Mouse (Mus musculus) CH12.LX (cell line): ENCODE measurements around the gene Fam162a. TPM values are rescaled to one million over a fixed set of nuclear protein-coding genes. Genes with fewer than 3 reads are reported as not detected.

Source experiments
- DNase-seq: peaks from one replicate; pipeline ENCODE4 v3.0.0-alpha.2; 2013; ENCODE audit errors: extremely low read depth
- H3K27ac ChIP-seq: 2 replicates; pipeline ENCODE4 v1.5.1; 2012; ENCODE audit warnings: low read depth, mild to moderate bottlenecking, control low read depth, moderate library complexity; ENCODE audit not compliant: insufficient read depth
- H3K27me3 ChIP-seq: replicated peaks from 2 replicates; pipeline ENCODE3; 2012; ENCODE audit warnings: inconsistent platforms
- H3K36me3 ChIP-seq, 2 experiments: replicated peaks in 1 of 2; 2 replicates each; pipeline versions ENCODE3 to v1.6.1; 2012; ENCODE audit warnings: inconsistent platforms in 1 of 2, low read length in 1 of 2, mild to moderate bottlenecking in 1 of 2, mixed read lengths in 1 of 2, moderate library complexity in 1 of 2; ENCODE audit not compliant: control insufficient read depth in 1 of 2, insufficient read depth in 1 of 2
- H3K4me1 ChIP-seq, 2 experiments: 2 replicates each; pipeline ENCODE4 v1.6.1; 2012; ENCODE audit warnings: inconsistent platforms in 1 of 2, moderate library complexity in 1 of 2; ENCODE audit not compliant: insufficient read depth in 2 of 2, control insufficient read depth in 1 of 2
- H3K4me2 ChIP-seq: 2 replicates; pipeline ENCODE4 v1.6.1; 2012; ENCODE audit warnings: low read depth, mild to moderate bottlenecking, control low read depth; ENCODE audit not compliant: poor library complexity, insufficient read depth, severe bottlenecking
- H3K4me3 ChIP-seq, 3 experiments: fragments of 150-350 bp in 1 of 3; sonication (generic) in 1 of 3; replicated peaks in 1 of 3; 2 replicates each; pipeline versions ENCODE3 to v1.5.1; 2011 to 2012; ENCODE audit warnings: low read depth in 2 of 3, low read length in 2 of 3, mild to moderate bottlenecking in 2 of 3, moderate library complexity in 2 of 3, control low read depth in 1 of 3, improper control_type of control experiment in 1 of 3, inconsistent platforms in 1 of 3, mixed read lengths in 1 of 3; ENCODE audit not compliant: poor library complexity in 1 of 3
- H3K79me2 ChIP-seq: replicated peaks from 2 replicates; pipeline ENCODE4 v1.6.1; 2012; ENCODE audit warnings: mild to moderate bottlenecking, moderate library complexity; ENCODE audit not compliant: control insufficient read depth, poor library complexity, insufficient read depth, severe bottlenecking; ENCODE audit errors: extremely low read depth
- H3K9ac ChIP-seq: 2 replicates; pipeline ENCODE4 v1.6.1; 2012; ENCODE audit warnings: low read depth, mild to moderate bottlenecking, control low read depth, moderate library complexity; ENCODE audit not compliant: insufficient read depth
- H3K9me3 ChIP-seq: replicated peaks from 2 replicates; pipeline ENCODE3; 2012; ENCODE audit warnings: low read length, inconsistent platforms, mixed read lengths
- BHLHE40 ChIP-seq: IDR thresholded peaks from 2 replicates; pipeline ENCODE4 v1.6.1; 2011; ENCODE audit warnings: mild to moderate bottlenecking, low read depth, low read length, improper control_type of control experiment
- CHD1 ChIP-seq: IDR thresholded peaks from 2 replicates; pipeline ENCODE4 v1.6.1; 2012; ENCODE audit warnings: low read depth, low read length, improper control_type of control experiment, inconsistent platforms
- CHD2 ChIP-seq: IDR thresholded peaks from 2 replicates; pipeline ENCODE4 v1.6.1; 2011; ENCODE audit warnings: low read length, improper control_type of control experiment
- CTCF ChIP-seq, 2 experiments: IDR thresholded peaks in 1 of 2; conservative IDR thresholded peaks in 1 of 2; 2 replicates each; pipeline ENCODE4 v1.5.1; 2011 to 2012; ENCODE audit warnings: low read depth in 2 of 2, low read length in 2 of 2, improper control_type of control experiment in 1 of 2, inconsistent platforms in 1 of 2, mild to moderate bottlenecking in 1 of 2, moderate library complexity in 1 of 2
- E2F4 ChIP-seq: IDR thresholded peaks from 2 replicates; pipeline ENCODE4 v1.6.1; 2011; ENCODE audit warnings: low read depth, low read length, improper control_type of control experiment; ENCODE audit not compliant: insufficient replicate concordance
- ELF1 ChIP-seq: IDR thresholded peaks from 2 replicates; pipeline ENCODE4 v1.6.1; 2014; ENCODE audit warnings: low read depth, mild to moderate bottlenecking, inconsistent platforms, low read length, improper control_type of control experiment
- EP300 ChIP-seq: IDR thresholded peaks from 2 replicates; pipeline ENCODE4 v1.6.1; 2011; ENCODE audit warnings: low read length, improper control_type of control experiment
- ETS1 ChIP-seq: conservative IDR thresholded peaks from 2 replicates; pipeline ENCODE4 v1.6.1; 2012; ENCODE audit warnings: low read depth, mild to moderate bottlenecking, inconsistent platforms, low read length, improper control_type of control experiment, moderate library complexity
- GABPA ChIP-seq: IDR thresholded peaks from 2 replicates; pipeline ENCODE4 v1.6.1; 2012; ENCODE audit warnings: low read depth, low read length, improper control_type of control experiment, inconsistent platforms; ENCODE audit not compliant: insufficient replicate concordance
- HCFC1 ChIP-seq: IDR thresholded peaks from 2 replicates; pipeline ENCODE4 v1.6.1; 2012; ENCODE audit warnings: low read depth, mild to moderate bottlenecking, inconsistent platforms, low read length, improper control_type of control experiment
- IRF4 ChIP-seq: IDR thresholded peaks from 2 replicates; pipeline ENCODE4 v1.6.1; 2014; ENCODE audit warnings: low read depth, mild to moderate bottlenecking, inconsistent platforms, low read length, improper control_type of control experiment
- JUN ChIP-seq: IDR thresholded peaks from 2 replicates; pipeline ENCODE4 v1.6.1; 2011; ENCODE audit warnings: low read depth, mild to moderate bottlenecking, low read length, improper control_type of control experiment, moderate library complexity; ENCODE audit not compliant: insufficient read depth
- JUND ChIP-seq: conservative IDR thresholded peaks from 2 replicates; pipeline ENCODE4 v1.6.1; 2011; ENCODE audit warnings: low read depth, low read length, improper control_type of control experiment
- KAT2A ChIP-seq: IDR thresholded peaks from 2 replicates; pipeline ENCODE4 v1.6.1; 2012; ENCODE audit warnings: low read length, improper control_type of control experiment, inconsistent platforms; ENCODE audit not compliant: insufficient replicate concordance
- MAFK ChIP-seq: IDR thresholded peaks from 2 replicates; pipeline ENCODE4 v1.6.1; 2011; ENCODE audit warnings: low read length, improper control_type of control experiment; ENCODE audit not compliant: insufficient replicate concordance
- MAX ChIP-seq: IDR thresholded peaks from 2 replicates; pipeline ENCODE4 v1.6.1; 2011; ENCODE audit warnings: low read length, improper control_type of control experiment
- MAZ ChIP-seq: IDR thresholded peaks from 2 replicates; pipeline ENCODE4 v1.6.1; 2012; ENCODE audit warnings: low read depth, mild to moderate bottlenecking, inconsistent platforms, low read length, improper control_type of control experiment, moderate library complexity
- MEF2A ChIP-seq: IDR thresholded peaks from 2 replicates; pipeline ENCODE4 v1.6.1; 2014; ENCODE audit warnings: low read depth, mild to moderate bottlenecking, inconsistent platforms, low read length, improper control_type of control experiment, borderline replicate concordance
- MXI1 ChIP-seq: IDR thresholded peaks from 2 replicates; pipeline ENCODE4 v1.6.1; 2011; ENCODE audit warnings: mild to moderate bottlenecking, low read depth, low read length, improper control_type of control experiment
- MYC ChIP-seq: IDR thresholded peaks from 2 replicates; pipeline ENCODE4 v1.6.1; 2011; ENCODE audit warnings: low read depth, mild to moderate bottlenecking, improper control_type of control experiment, low read length
- NELFE ChIP-seq: IDR thresholded peaks from 2 replicates; pipeline ENCODE4 v1.6.1; 2011; ENCODE audit warnings: low read depth, low read length, improper control_type of control experiment
- NRF1 ChIP-seq: IDR thresholded peaks from 2 replicates; pipeline ENCODE4 v1.6.1; 2014; ENCODE audit warnings: low read depth, mild to moderate bottlenecking, inconsistent platforms, low read length, improper control_type of control experiment, moderate library complexity
- PAX5 ChIP-seq: IDR thresholded peaks from 2 replicates; pipeline ENCODE4 v1.6.1; 2012; ENCODE audit warnings: low read length, inconsistent platforms, mixed read lengths
- POLR2A ChIP-seq: IDR thresholded peaks from 2 replicates; pipeline ENCODE4 v1.6.1; 2011; ENCODE audit warnings: low read depth, mild to moderate bottlenecking, improper control_type of control experiment, low read length
- POLR2AphosphoS2 ChIP-seq: IDR thresholded peaks from 2 replicates; pipeline ENCODE4 v1.6.1; 2011; ENCODE audit warnings: low read depth, low read length, improper control_type of control experiment
- RAD21 ChIP-seq: IDR thresholded peaks from 2 replicates; pipeline ENCODE4 v1.6.1; 2011; ENCODE audit warnings: low read depth, mild to moderate bottlenecking, low read length, improper control_type of control experiment, moderate library complexity
- RCOR1 ChIP-seq: conservative IDR thresholded peaks from 2 replicates; pipeline ENCODE4 v1.6.1; 2012; ENCODE audit warnings: low read depth, mild to moderate bottlenecking, inconsistent platforms, low read length, improper control_type of control experiment
- SIN3A ChIP-seq: IDR thresholded peaks from 2 replicates; pipeline ENCODE4 v1.6.1; 2012; ENCODE audit warnings: low read length, improper control_type of control experiment, inconsistent platforms
- SMC3 ChIP-seq: IDR thresholded peaks from 2 replicates; pipeline ENCODE4 v1.6.1; 2011; ENCODE audit warnings: low read depth, low read length, improper control_type of control experiment
- TBP ChIP-seq: conservative IDR thresholded peaks from 2 replicates; pipeline ENCODE4 v1.6.1; 2011; ENCODE audit warnings: low read depth, low read length, improper control_type of control experiment
- TCF12 ChIP-seq: IDR thresholded peaks from 2 replicates; pipeline ENCODE4 v1.6.1; 2014; ENCODE audit warnings: low read depth, mild to moderate bottlenecking, inconsistent platforms, low read length, improper control_type of control experiment
- UBTF ChIP-seq: IDR thresholded peaks from 2 replicates; pipeline ENCODE4 v1.6.1; 2012; ENCODE audit warnings: low read depth, mild to moderate bottlenecking, inconsistent platforms, low read length, improper control_type of control experiment, moderate library complexity
- USF1 ChIP-seq: IDR thresholded peaks from 2 replicates; pipeline ENCODE4 v1.6.1; 2014; ENCODE audit warnings: low read depth, mild to moderate bottlenecking, inconsistent platforms, low read length, improper control_type of control experiment
- USF2 ChIP-seq: conservative IDR thresholded peaks from 2 replicates; pipeline ENCODE4 v1.6.1; 2011; ENCODE audit warnings: low read depth, low read length, improper control_type of control experiment
- ZKSCAN1 ChIP-seq: IDR thresholded peaks from 2 replicates; pipeline ENCODE4 v1.6.1; 2012; ENCODE audit warnings: low read depth, inconsistent platforms, low read length, improper control_type of control experiment, borderline replicate concordance
- ZMIZ1 ChIP-seq: IDR thresholded peaks from 2 replicates; pipeline ENCODE4 v1.6.1; 2012; ENCODE audit warnings: low read depth, mild to moderate bottlenecking, inconsistent platforms, low read length, improper control_type of control experiment
- ZNF384 ChIP-seq: IDR thresholded peaks from 2 replicates; pipeline ENCODE4 v1.6.1; 2012; ENCODE audit warnings: low read depth, low read length, improper control_type of control experiment, inconsistent platforms
- dilution Hi-C: fragments of 300-500 bp; cut with MboI; formaldehyde crosslinking; loops from 2 replicates; pipeline ENCODE4 v1.14.3; 2020; ENCODE audit warnings: low sequenced_read_pairs; ENCODE audit not compliant: extremely low pct_unique_long_range_greater_than_20kb, extremely low pct_ligation_motif_present
- in situ Hi-C: fragments of 300-500 bp; cut with MboI; formaldehyde crosslinking; loops from 3 replicates; pipeline ENCODE4 v1.14.3; 2019; ENCODE audit warnings: low sequenced_read_pairs, low pct_ligation_motif_present, low pct_unique_long_range_greater_than_20kb, mixed read lengths
- polyA plus RNA-seq: library from polyadenylated mRNA; unstranded; fragments of >175 nt; gene quantifications from 2 replicates; pipeline ENCODE4 v1.2.1, GENCODE M21; 2012; ENCODE audit warnings: low read depth; ENCODE audit not compliant: insufficient read length
- total RNA-seq, 2 experiments: library from RNA; depleted of rRNA; stranded (reverse); fragments of 300-350 nt in 1 of 2; fragments of >200 nt in 1 of 2; gene quantifications; 2 replicates each; pipeline ENCODE4 v1.2.3; 2012 to 2014

Gene Fam162a
- total RNA-seq (2012; rRNA removed) (208 and 419 TPM in 2 replicates), total RNA-seq (2014; rRNA removed) (358 and 369 TPM in 2 replicates), polyA plus RNA-seq (172 and 204 TPM in 2 replicates)

GRCm38 (mm10) chr16:36071450-36072379 is at the start of gene Fam162a, which contains the start of gene Ccdc58:
TSS of gene Fam162a (minus strand) at chr16:36071594.
TSS of gene Ccdc58 (plus strand) at chr16:36071685.
- Histone ChIP-seq H3K4me1 (peaks cover 13 to 58% of the 10 kb centered on the region in 2 experiments), H3K27ac (peak within 1 kb of the TSS; percentile 93), H3K36me3 (peaks cover 6 to 52% of the 10 kb centered on the region in 2 experiments), H3K9ac (peak within 1 kb of the TSS; percentile 97), H3K9me3 (no peaks in the 10 kb centered on the region), H3K4me2 (peak within 1 kb of the TSS; percentile 94), H3K27me3 (no peaks in the 10 kb centered on the region), H3K4me3 (peak within 1 kb of the TSS; percentile 84 to 98 (median 86)), H3K79me2 (peaks cover 46% of the 10 kb centered on the region)
- in situ Hi-C loops, result no loop called here
- dilution Hi-C loops, result no loop called here
- DNase-seq, result peak; percentile 93
- TF ChIP-seq RCOR1, result no peak; the same call in 1 of the 2 replicates
- TF ChIP-seq EP300, result no peak
- no peak; the same call in 1 of the 2 replicates for TF ChIP-seq USF2
- peak; percentile 97 for TF ChIP-seq POLR2A
- peak; percentile 78 for TF ChIP-seq BHLHE40
- no peak for TF ChIP-seq JUND
- TF ChIP-seq NRF1, result peak; percentile 55
- no peak for TF ChIP-seq MAFK
- no peak; the same call in none of the 2 replicates for TF ChIP-seq MEF2A
- no peak for TF ChIP-seq JUN
- TF ChIP-seq ELF1, result no peak
- TF ChIP-seq CHD2, result no peak
- peak; percentile 98 for TF ChIP-seq MAX
- no peak; the same call in 1 of the 2 replicates for TF ChIP-seq CHD1
- TF ChIP-seq RAD21, result no peak
- TF ChIP-seq USF1, result no peak; the same call in 1 of the 2 replicates
- TF ChIP-seq SIN3A, result peak; percentile 64
- no peak for TF ChIP-seq ZNF384
- TF ChIP-seq E2F4, result no peak
- no peak for TF ChIP-seq GABPA
- TF ChIP-seq TBP, result peak; percentile 91
- TF ChIP-seq MXI1, result peak; percentile 95
- TF ChIP-seq NELFE, result peak; percentile 91
- no peak for TF ChIP-seq PAX5
- no peak for TF ChIP-seq ZKSCAN1
- TF ChIP-seq MYC, result peak; percentile 73
- peak; percentile 95; the same call in 1 of the 2 replicates for TF ChIP-seq POLR2AphosphoS2
- peak; percentile 8 for TF ChIP-seq IRF4
- no peak for TF ChIP-seq CTCF (conservative IDR thresholded peaks at IDR 0.05 in 1 of 2, IDR thresholded peaks at IDR 0.05 in 1 of 2; ENCODE audit: low read depth in 2 of 2, low read length in 2 of 2)
- TF ChIP-seq HCFC1, result peak; percentile 84
- no peak for TF ChIP-seq ETS1
- TF ChIP-seq ZMIZ1, result peak; percentile 86
- TF ChIP-seq UBTF, result peak; percentile 64; the same call in 1 of the 2 replicates
- no peak for TF ChIP-seq SMC3
- TF ChIP-seq TCF12, result peak; percentile 92
- 0 out of 2 replicates have a peak, but pooled peaks have one; percentile 32 for TF ChIP-seq MAZ
- TF ChIP-seq KAT2A, result peak; percentile 42; the same call in 1 of the 2 replicates
